Mouse (Mus musculus) heart, postnatal 0 days (tissue): ENCODE measurements around the gene Arhgap23.

Experiments
- CTCF ChIP-seq: IDR thresholded peaks from 2 replicates; pipeline ENCODE4 v1.5.1; 2016; ENCODE audit warnings: antibody characterized with exemption, control low read depth, low read depth
- EP300 ChIP-seq: IDR thresholded peaks from 2 replicates; pipeline ENCODE4 v1.6.1; 2016; ENCODE audit warnings: antibody characterized with exemption, low read depth

DNA sequence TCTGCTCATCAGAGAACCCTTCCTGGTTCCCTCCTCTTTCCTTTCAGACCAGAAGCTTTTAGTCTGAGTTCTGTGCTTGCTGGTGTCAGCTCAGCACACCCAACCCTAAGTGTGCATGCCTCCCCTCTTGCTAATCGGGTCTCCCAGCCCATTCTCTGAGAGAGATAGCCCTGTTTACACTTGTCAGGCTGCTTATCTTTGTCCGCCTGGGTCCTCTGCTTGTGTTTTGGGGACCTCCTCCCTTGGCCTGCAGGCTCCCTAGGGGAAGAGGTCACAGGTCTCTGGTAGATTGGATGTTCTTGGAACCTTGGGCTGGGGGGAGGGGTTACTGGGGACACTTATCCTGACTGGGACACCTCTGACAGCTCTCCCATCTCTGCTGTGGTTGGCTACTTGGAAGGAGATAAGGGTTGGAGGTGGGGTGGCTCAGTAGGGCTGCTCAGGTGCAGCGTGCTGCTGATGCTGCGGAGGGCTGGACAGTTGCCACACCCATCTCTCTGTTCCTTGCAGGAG, 30.7 kb downstream of the Arhgap23 start:
- TF ChIP-seq EP300 (no peak), CTCF (no peak)
